Mouse (Mus musculus) bone marrow, adult 2 months (tissue): ENCODE measurements at regions not wholly inside any gene's neighbourhood (a gene's known extent, or its start where the extent isn't known, plus 50 kb on each side); places are given as distances from the start of the nearest gene placed in this dataset.

Experiments
- CTCF ChIP-seq: fragments of 200-500 bp; IDR thresholded peaks from 2 replicates; pipeline ENCODE4 v1.5.1; 2011; ENCODE audit warnings: low read length, control low read depth; ENCODE audit not compliant: control insufficient read depth, insufficient read depth
- POLR2A ChIP-seq: fragments of 200-500 bp; IDR thresholded peaks from 2 replicates; pipeline ENCODE4 v1.6.1; 2011; ENCODE audit warnings: low read depth, mild to moderate bottlenecking, control low read depth, low read length, borderline replicate concordance; ENCODE audit not compliant: control insufficient read depth

- no peak for TF ChIP-seq POLR2A
- TF ChIP-seq CTCF = no peak
Measured at GRCm38 (mm10) chr9:32916731-32917130, 280.7 kb downstream of the Ets1 start.
